Mouse (Mus musculus): ENCODE data around the gene Otud4.
A peak's percentile ranks its signal among the peaks of the same experiment; 100 is the strongest.

Otud4 gene

DNA sequence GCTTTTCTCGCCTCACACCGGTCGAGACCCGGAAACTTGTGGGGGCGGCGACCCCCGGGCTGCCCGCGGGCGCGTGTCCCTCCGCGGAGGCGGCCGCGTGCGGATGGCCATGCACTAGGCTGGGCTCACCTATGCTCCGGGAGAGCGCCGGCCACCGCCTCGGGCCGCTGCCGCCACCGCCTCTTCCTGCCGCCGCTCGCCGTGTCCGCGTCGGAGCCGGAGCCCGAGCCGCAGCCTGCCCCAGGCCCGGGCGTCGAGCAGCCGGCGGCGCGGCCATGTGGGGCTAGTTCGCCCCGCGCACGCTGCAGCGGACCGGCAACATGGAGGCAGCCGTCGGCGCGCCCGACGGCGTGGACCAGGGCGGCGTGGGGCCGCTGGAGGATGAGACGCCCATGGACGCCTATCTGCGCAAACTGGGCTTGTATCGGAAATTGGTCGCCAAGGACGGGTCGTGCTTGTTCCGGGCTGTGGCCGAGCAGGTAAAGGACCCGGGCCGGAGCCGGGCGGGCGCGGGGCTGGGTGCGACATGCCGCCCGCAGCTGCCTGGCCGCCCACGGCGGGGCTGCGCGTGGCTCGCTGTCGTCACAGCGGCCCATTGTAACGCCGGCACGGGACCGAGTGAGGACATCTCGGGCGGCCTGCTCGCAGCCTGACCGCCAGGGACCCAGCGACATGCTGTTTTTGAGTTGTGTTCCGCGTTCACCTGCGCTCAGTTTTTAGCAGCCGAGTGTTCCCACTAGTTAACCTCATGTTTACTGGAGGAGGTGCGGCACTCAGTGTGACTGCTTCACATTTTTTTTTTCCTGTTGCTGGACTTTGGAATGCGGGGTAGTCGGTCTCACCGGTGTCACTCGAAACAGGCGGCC is at the start of gene Otud4:
Otud4 (plus strand) TSS at position 33 of the 866 bp plus-strand sequence.
- peak; percentile 61 for DNase-seq (ENCODE audit: low read depth)

DNA sequence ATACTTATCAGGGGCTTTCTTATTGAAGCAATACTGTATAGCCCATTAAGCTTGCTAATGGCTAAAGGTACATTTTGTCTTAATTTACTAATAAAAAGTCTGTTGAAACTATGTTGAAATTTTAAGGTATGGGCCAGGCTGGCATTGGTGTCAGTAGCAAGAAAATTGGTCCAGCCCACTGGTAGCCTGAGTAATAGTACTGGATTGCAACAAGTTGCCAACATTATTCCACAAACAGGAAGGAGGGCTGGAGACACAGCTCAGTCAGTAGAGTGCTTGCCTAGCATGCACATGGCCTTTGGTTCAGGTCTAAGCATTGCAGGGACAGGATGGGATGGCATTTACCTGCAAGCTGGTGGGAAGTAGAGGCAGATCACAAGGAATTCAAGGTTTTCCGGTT is 38.5 kb upstream of the Otud4 start:
- DNase-seq (ENCODE audit: low read depth), result no peak

GRCm38 (mm10) chr8:79603204-79603603 is 36.2 kb upstream of the Otud4 start:
- peak; percentile 37 for DNase-seq (ENCODE audit: low read depth)

DNA sequence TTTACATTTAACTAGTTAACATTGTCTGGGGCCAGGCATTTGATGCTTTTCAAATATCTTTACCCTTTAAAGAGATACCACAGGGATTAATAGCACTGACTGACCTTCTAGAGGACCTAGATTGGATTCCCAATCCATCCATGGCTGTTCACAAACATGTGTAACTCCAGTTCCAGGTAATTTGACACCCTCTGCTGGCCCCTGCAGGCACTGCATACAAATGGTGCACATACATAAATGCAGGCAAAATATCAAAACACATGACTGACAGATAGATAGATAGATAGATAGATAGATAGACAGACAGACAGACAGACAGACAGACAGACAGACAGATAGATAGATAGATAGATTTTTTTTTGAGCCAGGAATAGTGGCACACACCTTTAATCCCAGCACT is 33.2 kb upstream of the Otud4 start:
- DNase-seq (ENCODE audit: low read depth), result peak; percentile 11

DNA sequence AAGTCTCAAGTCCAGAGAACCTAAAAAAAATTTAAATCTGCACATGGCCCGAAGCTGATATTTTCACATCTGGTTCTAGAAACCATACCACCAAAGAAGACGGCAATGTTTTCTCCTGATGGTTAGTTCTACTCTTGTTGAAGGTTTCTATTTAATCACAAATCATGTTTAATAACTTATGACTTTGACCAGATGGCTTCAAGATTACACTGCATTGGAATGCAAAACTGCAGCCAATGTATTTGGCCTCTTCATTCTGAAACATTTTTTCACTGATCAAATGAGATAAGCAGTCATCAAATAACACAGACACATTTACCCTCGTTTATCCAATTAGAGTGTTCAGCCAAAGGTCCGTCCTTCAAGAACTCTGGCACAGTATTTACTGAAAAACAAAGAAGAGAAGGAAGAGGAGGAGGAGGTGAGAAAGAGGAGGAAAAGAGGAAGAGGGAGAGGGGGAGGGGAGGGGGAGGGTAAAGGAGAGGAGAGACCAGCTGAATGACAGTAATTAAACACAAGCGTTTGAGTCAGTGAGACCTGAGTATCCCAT is 32.6 kb upstream of the Otud4 start:
- DNase-seq (ENCODE audit: low read depth), result no peak

- no peak for DNase-seq (ENCODE audit: low read depth)
Observed at GRCm38 (mm10) chr8:79608701-79609100, 30.7 kb upstream of the Otud4 start.

GRCm38 (mm10) chr8:79610268-79610667 is 29.1 kb upstream of the Otud4 start:
- DNase-seq (ENCODE audit: low read depth), result no peak

DNA sequence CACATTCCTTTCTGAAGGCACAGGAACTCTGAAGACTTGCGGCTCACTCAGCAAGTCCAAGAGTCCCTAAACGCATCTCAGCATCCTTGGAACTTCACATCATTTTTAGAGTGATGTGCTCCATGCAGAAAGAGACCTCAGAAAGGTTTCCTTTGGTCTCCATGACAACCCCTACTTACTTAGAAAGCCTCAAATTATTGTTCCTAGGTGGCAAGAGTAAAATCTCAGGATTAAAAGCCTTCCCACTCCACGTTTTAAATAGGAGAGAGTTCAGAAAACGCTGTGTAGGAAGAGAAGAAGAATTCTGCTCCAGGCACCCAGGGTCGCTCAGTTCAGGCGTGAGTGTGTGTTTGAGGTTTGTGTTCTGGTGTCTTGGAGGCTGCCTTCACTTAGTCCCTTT is 27.1 kb upstream of the Otud4 start:
- no peak for DNase-seq (ENCODE audit: low read depth)

GRCm38 (mm10) chr8:79612965-79613364 is 26.5 kb upstream of the Otud4 start:
- DNase-seq (ENCODE audit: low read depth), result peak; percentile 9

GRCm38 (mm10) chr8:79615741-79616350 is 23.6 kb upstream of the Otud4 start:
- DNase-seq (ENCODE audit: low read depth), result no peak

DNA sequence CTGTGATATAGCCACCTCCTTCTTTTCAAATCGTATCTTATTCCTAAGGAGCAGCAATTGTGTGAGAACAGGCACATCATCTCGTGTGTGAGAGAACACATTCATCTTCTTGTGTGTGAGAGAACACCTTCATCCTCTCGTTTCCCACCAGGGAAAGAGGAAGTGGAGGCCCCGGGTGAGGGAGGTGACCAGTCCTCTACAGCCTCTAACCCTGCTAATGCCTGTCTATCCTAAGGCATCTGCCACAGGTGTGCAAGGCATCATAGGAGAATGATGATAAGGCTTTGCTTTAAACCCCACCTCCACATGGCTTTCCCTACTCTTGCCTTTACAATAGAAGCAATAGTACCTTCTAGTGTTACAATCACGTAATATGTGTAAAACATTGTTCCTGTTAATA is 20.5 kb upstream of the Otud4 start:
- no peak for DNase-seq (ENCODE audit: low read depth)

- no peak for DNase-seq (ENCODE audit: low read depth)
Observed at GRCm38 (mm10) chr8:79619353-79619752, 20.1 kb upstream of the Otud4 start.

DNA sequence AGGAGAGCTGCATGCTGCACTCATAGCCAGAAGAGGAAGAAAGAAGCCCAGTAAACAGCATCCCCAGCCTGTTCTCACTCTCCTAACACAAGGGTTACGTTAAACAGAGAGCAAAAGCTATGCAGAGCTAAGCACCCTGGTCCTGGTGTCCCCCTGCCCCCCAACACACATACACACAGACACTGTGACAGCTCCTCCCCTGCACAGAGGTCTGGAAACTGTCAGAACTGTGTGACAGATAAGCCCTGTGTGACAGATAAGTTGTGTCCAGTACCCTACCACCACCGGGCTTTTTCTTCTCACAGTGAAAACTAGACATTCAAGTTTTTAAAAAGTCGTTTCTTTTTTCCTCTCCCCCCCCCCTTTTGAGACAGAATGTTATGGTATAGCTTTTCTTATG is 19.4 kb upstream of the Otud4 start:
- no peak for DNase-seq (ENCODE audit: low read depth)

GRCm38 (mm10) chr8:79620489-79621276 is 18.7 kb upstream of the Otud4 start:
- DNase-seq (ENCODE audit: low read depth), result no peak

- DNase-seq (ENCODE audit: low read depth), result no peak
Observed at GRCm38 (mm10) chr8:79622346-79622745, 17.1 kb upstream of the Otud4 start.

GRCm38 (mm10) chr8:79623351-79623750 is 16.1 kb upstream of the Otud4 start:
- DNase-seq (ENCODE audit: low read depth), result no peak

DNA sequence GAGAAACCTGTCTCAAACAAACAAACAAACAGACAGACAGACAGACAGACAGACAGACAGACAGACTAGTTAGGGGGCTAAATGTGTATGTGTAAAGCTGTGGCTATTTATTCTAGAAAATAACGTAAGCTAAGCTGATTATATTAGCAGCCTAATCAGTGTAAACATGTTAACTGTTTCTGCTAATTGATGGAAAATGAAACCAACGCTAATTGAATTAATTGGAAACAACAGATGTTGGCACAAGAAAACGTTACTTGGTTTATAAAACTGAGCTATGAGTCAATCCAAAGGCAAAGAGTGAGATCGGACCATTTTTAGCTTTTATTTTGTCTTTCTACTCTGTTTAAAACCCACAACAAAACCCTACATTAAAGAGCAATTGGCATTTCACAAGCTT is 15.0 kb upstream of the Otud4 start:
- no peak for DNase-seq (ENCODE audit: low read depth)

DNA sequence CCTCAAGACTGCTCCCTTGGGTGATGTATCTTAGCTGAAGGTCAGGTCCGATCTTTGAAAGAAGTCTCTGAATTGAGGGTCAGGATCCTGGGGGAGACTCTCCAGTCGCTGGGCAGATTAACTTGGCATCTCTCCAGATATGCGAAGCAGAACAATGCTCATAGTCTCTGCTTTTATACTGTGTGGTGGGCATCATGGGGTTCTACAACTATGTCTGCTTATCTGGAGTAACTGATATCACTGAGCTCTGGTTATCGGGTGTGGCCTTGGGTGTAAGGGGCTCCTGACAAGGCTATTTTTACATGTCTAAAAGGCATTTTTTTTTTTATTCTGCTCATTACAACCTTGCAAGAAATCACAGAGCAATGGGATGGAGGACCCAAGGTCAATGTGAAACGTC is 13.2 kb upstream of the Otud4 start:
- DNase-seq (ENCODE audit: low read depth), result no peak

DNA sequence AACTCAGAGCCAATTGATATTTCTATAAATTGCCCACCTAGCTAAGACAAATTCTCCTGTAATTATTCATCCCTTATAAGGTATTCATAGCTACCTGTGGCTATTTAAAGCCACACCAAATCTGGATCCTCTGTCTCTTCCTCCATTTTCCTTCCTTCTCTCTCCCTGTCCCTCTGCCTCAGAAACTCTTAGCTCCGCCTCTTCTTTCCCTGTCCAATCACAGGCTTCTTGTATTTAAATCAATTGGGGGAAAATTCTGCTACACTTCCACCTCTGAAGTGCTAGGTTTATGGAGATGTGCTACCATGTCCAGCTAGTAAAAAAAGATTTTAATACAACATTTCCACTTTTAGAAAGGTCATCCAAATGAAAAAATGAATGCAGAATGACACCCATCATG is 3.9 kb upstream of the Otud4 start:
- no peak for DNase-seq (ENCODE audit: low read depth)

DNA sequence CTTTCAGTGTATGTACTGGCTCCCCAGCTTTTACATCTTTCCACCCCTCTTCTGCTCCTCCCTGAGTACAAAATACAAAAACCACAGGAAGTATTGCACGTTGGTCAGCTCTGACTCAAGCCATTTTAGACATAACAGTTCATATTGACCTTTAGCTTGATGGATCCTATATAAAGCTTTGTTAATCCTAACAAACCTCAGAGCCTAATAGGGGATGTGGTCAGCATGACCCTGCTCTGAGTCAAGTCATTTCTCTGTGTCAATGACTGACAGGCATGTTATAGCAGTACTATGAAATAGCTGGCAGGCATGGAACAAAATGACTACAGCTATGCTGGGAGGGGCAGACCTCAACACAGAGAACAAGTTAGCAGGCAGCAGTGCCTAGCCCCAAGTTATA is 3.3 kb upstream of the Otud4 start:
- no peak for DNase-seq (ENCODE audit: low read depth)

DNA sequence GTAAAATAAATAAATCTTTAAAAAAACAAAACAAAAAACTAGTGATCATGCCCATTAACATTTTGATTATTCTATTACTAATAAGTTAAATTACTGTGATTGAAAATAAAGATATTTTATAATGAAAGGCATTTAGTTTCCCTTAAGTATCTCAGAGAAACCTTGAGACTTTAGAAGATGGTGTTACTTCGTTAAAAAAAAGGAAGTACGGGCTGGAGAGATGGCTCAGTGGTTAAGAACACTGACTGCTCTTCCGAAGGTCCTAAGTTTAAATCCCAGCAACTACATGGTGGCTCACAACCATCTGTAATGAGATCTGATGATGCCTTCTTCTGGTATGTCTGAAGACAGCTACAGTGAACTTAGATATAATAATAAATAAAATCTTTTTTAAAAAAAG is 2.2 kb upstream of the Otud4 start:
- DNase-seq (ENCODE audit: low read depth), result no peak

DNA sequence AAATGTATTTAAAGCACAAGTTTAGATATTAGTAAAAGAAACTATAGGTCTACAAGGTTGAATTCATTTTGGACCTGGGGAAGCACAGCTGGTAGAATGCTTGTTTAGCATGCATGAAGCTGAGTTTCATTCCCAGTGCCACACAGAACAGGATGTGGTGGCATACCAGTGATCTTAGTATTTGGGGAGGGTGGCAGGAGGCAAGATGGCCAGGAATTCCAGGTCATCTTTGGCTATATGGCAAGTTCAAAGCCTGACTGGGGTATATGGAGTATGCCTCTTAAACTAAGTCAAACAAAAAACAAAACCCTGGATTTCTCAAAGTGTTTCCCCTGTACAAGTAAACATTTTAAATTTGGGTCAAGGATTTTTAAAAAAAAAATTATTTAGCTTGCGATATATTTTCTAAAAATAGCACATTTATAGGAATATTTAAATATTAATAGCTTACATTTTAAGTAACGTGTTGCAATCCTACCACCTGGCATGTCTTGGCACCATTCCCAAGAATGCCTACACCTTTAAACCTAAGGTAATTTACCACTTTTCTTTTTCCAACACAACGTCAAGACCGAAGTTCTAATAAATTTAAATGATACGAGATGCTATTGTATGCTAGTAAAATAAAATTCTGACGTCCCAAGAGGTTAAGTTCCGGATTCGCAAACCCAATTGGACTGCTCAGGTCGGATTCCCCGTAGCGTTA is 1.3 kb upstream of the Otud4 start:
- peak; percentile 28 for DNase-seq (ENCODE audit: low read depth)
